Mouse (Mus musculus): Measurements from ENCODE around the gene Enpp1.

Gene Enpp1

GRCm38 (mm10) chr10:24595250-24596002 is 116.5 kb downstream of the Enpp1 start, which contains the start of gene Ccn2:
Gene Ccn2, plus strand, starts transcription at chr10:24595442.
- DNase-seq = peak; percentile 27

DNA sequence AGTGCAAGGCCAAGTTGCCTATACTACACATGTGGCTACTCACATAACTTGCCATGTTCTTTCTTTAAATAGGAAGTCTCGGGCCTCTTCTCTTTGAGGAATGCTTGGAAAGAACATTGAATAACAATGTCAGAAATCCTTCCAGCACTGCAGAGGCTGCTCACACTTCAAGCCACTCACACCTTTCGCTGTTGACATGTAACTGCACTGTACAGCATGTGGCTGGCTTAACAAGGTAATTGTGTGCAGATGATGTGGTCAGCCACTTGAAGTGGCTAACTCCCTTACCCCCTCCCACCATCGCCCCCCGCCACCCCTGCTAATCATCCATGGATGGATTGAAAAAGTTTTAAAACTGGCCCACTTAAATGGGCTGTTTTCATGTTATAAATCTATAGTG is 118.4 kb downstream of the Enpp1 start:
- no peak for DNase-seq

- no peak for DNase-seq
These were observed 119.0 kb downstream of the Enpp1 start for GRCm38 (mm10) chr10:24592969-24593368.

- DNase-seq = no peak
These were observed 119.6 kb downstream of the Enpp1 start for GRCm38 (mm10) chr10:24592318-24592717.

GRCm38 (mm10) chr10:24591741-24592140 is 120.2 kb downstream of the Enpp1 start:
- DNase-seq = no peak

- peak; percentile 93 for DNase-seq
These were observed 120.8 kb downstream of the Enpp1 start for GRCm38 (mm10) chr10:24591136-24591535.

- no peak for DNase-seq
These were observed 121.4 kb downstream of the Enpp1 start for GRCm38 (mm10) chr10:24590546-24590945.

DNA sequence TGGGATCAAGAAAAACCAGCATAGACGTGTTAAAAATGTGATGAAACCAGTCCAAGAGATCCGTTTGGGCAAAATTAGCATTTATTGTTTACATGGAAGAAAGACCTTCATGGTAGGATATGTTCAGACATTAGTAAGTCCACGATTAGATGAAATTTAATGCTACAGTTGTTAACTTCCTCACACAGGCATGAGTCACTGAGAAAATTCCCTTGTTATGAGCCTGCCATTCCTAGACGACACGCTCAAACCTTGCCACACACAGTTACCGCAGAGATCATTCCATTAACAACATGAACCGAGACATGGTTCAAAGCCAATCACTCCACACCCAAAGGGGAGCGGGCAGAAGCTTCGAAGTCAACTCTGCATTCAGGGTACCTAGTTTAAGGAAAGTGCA is 122.7 kb downstream of the Enpp1 start:
- no peak for DNase-seq

DNA sequence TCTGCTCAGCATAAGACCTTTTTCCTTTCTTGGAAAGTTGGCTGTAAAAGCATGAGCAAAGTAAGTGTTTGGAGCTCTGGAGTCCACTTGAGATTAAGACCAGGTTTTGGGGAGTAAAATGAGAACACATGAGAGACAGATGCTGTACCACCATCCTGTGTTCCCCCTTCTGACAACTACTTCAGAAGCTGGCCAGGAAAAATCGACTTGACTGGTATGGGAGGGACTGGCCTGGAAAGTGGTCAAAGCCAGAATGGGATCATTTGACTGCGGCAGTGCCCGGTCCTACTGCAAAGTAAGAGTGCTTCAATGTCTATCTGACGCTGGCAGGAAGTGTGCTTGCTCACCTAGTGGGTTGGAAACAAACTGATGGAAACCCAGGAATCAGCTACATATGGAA is 123.1 kb downstream of the Enpp1 start:
- DNase-seq = no peak
